Mouse (Mus musculus) erythroid progenitor cell, adult 5-6 weeks (primary cell): ENCODE data around the gene Zbtb20. TPM values are rescaled to one million over a fixed set of nuclear protein-coding genes. Genes with fewer than 3 reads are reported as not detected.

Experiments used
- ATAC-seq: replicated peaks from 2 replicates; pipeline ENCODE4 v1.8.0; 2016; ENCODE audit warnings: moderate number of reproducible peaks, mild to moderate bottlenecking, moderate TSS enrichment, inconsistent platforms; ENCODE audit not compliant: poor library complexity, low FRiP score, severe bottlenecking
- total RNA-seq, 2 experiments: library from RNA; stranded (forward) in 1 of 2; stranded (reverse) in 1 of 2; fragments of 150-400 nt in 1 of 2; fragments of 186-747, 209-891 nt in 1 of 2; gene quantifications; 2 replicates each; pipeline versions ENCODE4 v1.2.3 to v1.2.4; 2015 to 2017; ENCODE audit warnings: low replicate concordance in 2 of 2

Zbtb20 gene
- total RNA-seq, 2 experiments from 2014 or later: 10.5 to 25.9 TPM

- ATAC-seq: no peak
These were observed 507.6 kb downstream of the Zbtb20 start for GRCm38 (mm10) chr16:43383149-43383740.

DNA sequence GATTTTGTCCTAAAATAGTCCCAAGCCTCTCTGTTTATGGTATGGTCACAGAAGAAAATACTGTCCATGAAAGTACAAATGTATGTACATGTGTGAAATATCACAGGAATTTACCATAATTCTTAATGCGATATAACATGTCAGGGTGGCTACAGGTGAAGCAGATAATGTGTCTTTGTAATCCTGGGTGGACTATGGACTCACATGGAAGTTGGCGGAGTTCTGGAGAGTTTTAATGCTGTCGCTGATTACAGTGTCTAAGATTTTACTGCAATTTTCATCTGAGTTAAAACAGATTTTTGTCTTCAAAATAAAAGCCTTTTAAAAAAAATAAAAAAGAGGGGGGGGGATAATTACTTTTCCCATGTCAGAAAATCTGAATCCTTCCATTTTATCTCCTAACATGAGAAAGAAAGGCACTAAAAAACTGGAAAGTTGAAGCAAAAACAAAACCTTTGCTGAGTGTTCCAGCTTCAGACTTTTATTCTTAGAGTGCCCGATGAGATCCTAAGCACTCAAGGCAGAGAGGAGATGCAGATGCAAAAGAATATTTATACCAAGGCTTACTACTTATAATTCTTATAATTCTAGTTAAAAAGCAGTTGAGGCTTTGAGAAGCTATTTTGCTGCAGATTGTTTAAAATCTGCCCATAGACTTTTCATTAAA lies 509.4 kb downstream of the Zbtb20 start:
- ATAC-seq: no peak

DNA sequence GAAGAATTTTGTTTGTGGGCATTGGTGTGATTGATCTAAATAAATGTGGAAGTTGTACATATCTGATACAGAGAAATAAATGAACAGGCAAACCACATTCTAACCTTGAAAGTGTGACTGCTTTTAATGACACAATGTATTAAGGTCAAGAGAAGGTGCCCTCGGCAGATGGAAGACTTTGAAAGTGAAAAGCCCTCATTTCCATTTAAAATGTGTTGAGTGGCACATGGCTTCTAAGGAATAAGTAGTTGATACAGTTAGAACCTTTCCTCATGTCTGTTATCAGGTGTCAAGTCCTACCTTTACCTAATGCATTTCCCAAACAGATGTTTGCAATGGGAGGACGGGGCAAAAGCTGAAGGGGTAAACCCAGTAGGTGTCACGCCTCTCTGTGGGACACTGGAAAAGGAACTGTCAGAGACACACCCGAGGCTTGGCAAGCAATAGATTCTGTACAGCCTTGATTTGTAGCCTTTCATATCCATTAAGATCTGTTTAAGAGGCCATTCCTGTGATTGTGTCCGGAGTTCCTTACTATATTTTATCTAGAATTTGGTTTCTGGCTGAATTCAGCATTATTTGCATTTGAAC lies 510.0 kb downstream of the Zbtb20 start:
- no peak for ATAC-seq

DNA sequence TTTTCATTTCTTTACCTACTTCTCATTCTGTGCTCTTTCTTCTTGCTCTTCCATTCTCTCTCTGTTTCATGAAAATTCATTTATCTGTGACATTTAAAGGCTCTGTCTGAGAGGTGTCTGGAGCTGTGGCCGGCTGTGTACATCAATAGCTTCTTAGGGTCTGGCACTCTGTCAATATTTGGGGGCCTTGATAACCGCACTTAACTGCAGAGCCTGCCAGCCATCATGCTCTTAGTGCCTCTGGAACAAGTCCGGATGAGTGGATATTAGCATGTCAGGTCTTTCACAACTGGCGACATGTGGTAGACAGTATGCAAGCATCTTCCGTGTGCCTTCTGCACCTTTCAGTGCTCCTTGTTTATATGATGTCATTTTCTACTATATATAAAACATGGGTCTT lies 510.7 kb downstream of the Zbtb20 start:
- no peak for ATAC-seq

DNA sequence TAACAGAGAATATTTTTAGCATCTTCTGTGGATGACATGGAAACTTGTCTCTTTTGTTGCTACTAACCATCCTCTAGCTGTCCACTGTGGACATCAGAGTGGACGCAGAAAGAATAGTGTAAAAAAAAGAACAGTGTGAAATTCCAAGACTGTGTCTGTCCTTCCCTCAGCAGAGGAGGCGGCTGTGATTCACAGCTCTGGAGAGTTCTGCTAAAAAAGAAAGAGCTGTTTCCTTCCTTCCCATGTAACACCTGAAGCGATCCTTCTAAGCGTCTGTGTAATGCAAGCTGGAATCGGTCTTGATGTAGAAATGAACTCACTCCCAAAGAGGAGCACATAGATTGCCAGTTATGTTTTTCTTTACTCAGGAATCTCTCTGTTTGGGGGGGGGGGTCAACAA lies 512.7 kb downstream of the Zbtb20 start:
- ATAC-seq: no peak

GRCm38 (mm10) chr16:43390387-43390786 lies 514.7 kb downstream of the Zbtb20 start:
- ATAC-seq: no peak

DNA sequence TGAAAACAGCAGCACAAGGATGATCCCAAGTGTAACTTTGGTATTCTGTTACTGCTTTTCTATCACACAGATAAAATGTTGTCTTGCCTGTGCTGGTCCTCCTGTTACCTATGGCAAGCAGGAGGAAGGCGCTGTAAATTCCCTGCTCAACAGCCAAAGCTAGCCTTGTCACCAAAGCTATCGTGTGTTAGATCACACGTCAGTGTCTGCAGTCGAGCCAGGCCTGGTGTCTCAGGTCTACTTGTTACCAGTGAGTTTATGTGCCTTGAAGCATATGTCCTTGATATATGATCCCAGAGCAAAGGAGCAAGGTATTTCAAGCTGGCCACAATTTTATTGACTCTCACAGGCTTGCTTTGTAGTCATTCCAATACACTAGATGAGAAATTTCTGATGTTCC lies 517.7 kb downstream of the Zbtb20 start:
- no peak for ATAC-seq

GRCm38 (mm10) chr16:43394013-43394568 lies 518.4 kb downstream of the Zbtb20 start:
- no peak for ATAC-seq

DNA sequence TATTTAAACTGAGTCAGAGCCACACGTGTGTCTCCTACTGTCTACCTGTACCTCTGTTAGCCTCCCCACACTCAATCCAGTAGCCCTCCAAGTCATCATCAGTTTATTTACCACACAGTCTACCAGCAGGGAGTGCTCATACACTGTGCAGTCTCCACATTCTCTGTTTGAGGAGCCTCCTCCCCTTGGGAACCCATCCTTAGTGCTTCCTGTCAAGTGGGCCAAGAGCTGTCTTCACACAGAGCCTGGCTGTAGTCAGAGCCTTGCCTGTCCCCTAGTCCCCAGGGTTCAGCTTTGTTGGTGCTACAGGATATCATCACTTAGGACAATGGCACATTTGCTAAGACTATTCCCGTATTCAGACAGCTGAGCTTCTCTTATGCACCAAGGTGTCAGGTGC lies 519.1 kb downstream of the Zbtb20 start:
- no peak for ATAC-seq

DNA sequence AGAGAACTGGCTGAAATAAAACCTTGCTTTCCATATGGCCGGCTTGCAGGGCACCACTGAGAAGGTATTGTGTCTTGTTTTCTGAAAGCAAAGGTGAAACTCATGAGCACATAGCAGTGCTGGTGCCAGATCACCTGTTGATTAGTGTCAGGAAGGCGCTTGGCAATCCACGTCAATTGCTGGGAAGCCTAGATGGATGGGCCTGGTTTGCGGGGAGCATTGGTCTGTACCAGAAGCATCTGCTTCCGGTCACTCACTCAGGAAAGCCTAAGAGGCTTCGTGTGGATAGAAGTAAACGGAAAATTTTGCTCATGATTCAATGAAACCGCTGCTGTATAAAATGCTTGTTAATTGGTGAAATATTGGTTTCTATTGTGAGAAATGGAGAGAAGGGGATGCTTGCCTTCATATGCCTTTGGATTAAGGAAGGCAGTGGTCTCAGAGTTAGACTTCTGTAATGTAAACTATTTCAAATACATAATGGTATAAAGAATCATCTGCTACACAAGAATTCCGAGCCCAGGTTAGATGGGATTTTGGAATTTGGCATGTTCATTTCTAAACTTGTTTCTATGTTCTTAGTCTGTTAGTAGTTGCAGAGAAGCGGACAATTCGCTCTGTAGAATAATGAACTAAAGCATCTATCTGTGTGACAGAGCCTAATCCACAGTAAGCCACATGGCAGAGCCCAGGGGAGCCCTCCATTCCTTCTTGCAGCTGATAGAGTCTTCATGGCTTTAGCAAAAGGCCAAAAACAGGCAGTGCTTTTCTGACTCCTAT lies 521.4 kb downstream of the Zbtb20 start:
- ATAC-seq: no peak

GRCm38 (mm10) chr16:43397629-43398323 lies 522.1 kb downstream of the Zbtb20 start:
- ATAC-seq: no peak

DNA sequence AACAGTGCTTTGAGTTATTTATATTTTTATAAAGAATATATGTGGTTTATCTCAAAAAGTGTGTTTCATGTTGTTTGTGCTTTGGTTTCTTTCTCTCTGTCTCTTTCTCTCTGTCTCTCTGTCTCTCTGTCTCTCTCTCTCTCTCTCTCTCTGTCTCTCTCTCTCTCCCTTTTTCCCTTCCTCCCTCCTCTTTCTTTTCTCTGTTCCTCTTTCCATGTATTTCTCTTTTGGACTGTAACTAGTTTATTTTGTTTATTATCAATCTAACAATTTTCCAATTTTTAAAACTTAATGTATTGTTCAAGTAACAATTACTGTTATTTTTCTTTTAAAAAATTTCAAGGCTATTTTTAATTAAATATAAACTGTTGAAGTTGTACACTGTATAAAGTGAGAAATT lies 523.7 kb downstream of the Zbtb20 start:
- no peak for ATAC-seq

DNA sequence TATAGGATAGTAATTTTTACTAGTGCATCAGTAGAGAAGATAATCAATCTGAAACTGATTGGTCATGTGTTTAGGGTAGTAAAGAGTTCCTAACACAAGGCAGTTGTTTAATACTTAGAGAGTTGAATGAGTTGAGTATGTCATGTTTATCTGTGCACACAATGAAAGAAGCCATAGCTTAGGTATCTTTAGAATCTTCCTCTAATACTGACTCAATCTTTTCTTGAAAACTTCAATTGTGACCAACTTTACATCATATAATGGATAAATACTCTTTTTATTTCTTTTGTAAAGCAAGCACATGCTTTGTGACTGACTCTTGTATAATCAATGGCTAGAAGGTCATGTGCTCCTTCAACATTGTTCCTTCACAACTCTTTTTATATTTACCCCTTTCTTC lies 524.4 kb downstream of the Zbtb20 start:
- no peak for ATAC-seq

DNA sequence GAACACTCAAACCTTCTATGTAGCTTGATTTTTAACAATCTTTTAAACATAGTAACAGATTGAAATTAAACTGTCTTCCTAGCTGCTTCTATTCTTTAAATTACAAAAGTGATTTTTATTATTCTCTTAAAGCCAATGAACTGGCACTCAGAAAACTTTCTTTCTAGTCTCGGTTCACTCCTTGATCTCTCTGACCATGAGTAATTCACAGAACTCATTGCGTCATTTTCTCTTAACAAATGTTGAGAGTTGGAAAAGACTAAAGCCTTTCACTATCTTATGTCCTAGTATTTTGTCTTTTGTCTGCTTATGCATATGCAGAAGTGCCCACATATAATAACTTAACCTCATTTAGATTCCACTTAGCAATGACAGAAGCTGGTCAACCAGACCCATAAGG lies 525.3 kb downstream of the Zbtb20 start:
- no peak for ATAC-seq

GRCm38 (mm10) chr16:43402888-43403287 lies 527.2 kb downstream of the Zbtb20 start:
- ATAC-seq: no peak

- no peak for ATAC-seq
These were observed 529.4 kb downstream of the Zbtb20 start for GRCm38 (mm10) chr16:43405089-43405488.

- ATAC-seq: no peak
These were observed 532.0 kb downstream of the Zbtb20 start for GRCm38 (mm10) chr16:43407594-43408142.

- ATAC-seq: no peak
These were observed 532.9 kb downstream of the Zbtb20 start for GRCm38 (mm10) chr16:43408622-43409021.

- no peak for ATAC-seq
These were observed 533.6 kb downstream of the Zbtb20 start for GRCm38 (mm10) chr16:43409108-43409909.
